Mouse (Mus musculus) lung, postnatal 0 days (tissue): ENCODE data around the gene Ttc39a.

Source experiments
- CTCF ChIP-seq: IDR thresholded peaks from 2 replicates; pipeline ENCODE4 v1.5.1; 2016; ENCODE audit warnings: antibody characterized with exemption, mild to moderate bottlenecking
- EP300 ChIP-seq: IDR thresholded peaks from 2 replicates; pipeline ENCODE4 v1.6.1; 2016; ENCODE audit warnings: antibody characterized with exemption, mild to moderate bottlenecking, control low read depth

DNA sequence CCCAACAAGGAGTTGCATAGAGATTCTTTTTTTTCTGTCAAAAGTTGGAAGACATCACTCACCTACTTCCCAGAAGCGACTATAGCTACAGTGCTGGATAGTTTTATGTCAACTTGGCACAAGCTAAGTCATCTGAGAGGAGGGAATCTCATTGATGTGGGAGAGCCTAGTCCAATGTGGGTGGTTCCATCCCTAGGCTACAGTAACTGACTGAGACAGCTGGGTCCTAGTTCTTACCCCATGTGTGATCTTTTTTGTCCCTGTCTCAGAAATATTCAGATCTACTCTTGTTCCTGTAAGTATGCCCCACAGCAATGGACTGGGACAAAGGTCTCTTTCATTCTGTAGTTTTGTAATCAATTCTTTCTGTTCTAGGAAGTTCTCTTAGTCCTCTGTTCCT lies 11.6 kb downstream of the Ttc39a start:
- TF ChIP-seq CTCF (no peak), EP300 (no peak)
